20 mouse cellular contexts compared by ENCODE assay signal in the genomic region with DNA sequence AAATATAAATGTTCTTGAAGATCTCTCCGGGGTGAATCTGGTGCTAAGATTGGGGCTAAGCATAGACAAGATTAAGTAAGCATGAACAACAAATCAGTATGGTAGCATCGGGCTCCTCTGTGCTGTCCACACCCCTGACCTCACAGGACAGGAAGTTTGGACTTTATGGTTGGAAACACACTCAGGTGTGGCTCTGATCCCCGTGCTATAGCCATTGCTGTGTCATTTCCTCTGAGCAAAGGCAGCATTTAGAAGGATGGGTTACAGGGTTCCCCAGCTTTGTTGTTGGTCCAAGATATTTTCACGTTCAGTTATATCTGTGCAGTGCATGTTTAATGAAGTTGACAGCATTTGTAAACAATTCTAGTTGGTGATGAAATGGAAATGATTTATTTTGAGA. TPM values are rescaled to one million over a fixed set of nuclear protein-coding genes. Genes with fewer than 3 reads are reported as not detected.
DNase-seq lines count a peak whose midpoint lies in the region; ATAC-seq and TF ChIP-seq lines count a peak whose summit lies in the region.
"Had no signal": no experiment of that assay in that cellular context is flagged by ENCODE, and none has a peak within 500 bp of the region (broad histone marks: within the 10 kb centered on the region; RNA-seq: fewer than 3 reads in every experiment).

No protein-coding gene starts in this region.

- peak; percentile 79 for TF ChIP-seq EP300 in lung, postnatal 0 days (IDR thresholded peaks at IDR 0.05)

- H3K9me3 ChIP-seq in kidney, embryonic 15.5 days (replicated peaks): no peaks in the 10 kb centered on the region
- no peaks in the 10 kb centered on the region for H3K9me3 ChIP-seq in lung, postnatal 0 days (ENCODE audit: low read length)
- H3K9me3 ChIP-seq: forebrain, embryonic 12.5 days; G1E; heart, embryonic 12.5 days; hindbrain, embryonic 15.5 days had no signal

- no peak overlapping the region for H3K9ac ChIP-seq in kidney, embryonic 15.5 days
- no peak overlapping the region for H3K9ac ChIP-seq in lung, postnatal 0 days (replicated peaks; ENCODE audit: low read depth)
- H3K9ac ChIP-seq: forebrain, embryonic 12.5 days; heart, embryonic 12.5 days; hindbrain, embryonic 15.5 days had no signal

- 43% methylated on average over 4 of the region's 4 CpGs for WGBS in kidney, embryonic 15.5 days
- 33% methylated on average over 4 of the region's 4 CpGs for WGBS in lung, postnatal 0 days

- DNase-seq in kidney, postnatal 10 days: no peak
- no peak for DNase-seq in layer of hippocampus, adult 2 months (ENCODE audit: low spot score in 2 of 2)
- no peak for DNase-seq in layer of hippocampus, adult 9-10 months (ENCODE audit: low spot score)
- peak; percentile 46 for DNase-seq in lung, postnatal 0 days (ENCODE audit: low spot score)
- no peak for DNase-seq in lung, postnatal 14 days
- DNase-seq: adrenal gland, adult 8-10 months; adrenal gland, postnatal 36 days; B cell, adult 2 months; cerebellum, adult 2 months; cerebellum, postnatal 10 days; gastrocnemius, postnatal 10 days; heart, postnatal 36 days had no signal

- H3K27ac ChIP-seq in kidney, embryonic 15.5 days: 0 out of 2 replicates have a peak overlapping the region, but pooled peaks have one; percentile 27
- H3K27ac ChIP-seq in layer of hippocampus, adult 2 months: peak overlapping the region; percentile 65; the same call in 1 of the 2 replicates
- H3K27ac ChIP-seq in lung, postnatal 0 days (ENCODE audit: low read length): 0 out of 2 replicates have a peak overlapping the region, but pooled peaks have one; percentile 47
- H3K27ac ChIP-seq: forebrain, embryonic 12.5 days; hindbrain, embryonic 15.5 days had no signal

- H3K36me3 ChIP-seq in kidney, embryonic 15.5 days: no peaks in the 10 kb centered on the region
- H3K36me3 ChIP-seq in lung, postnatal 0 days (ENCODE audit: insufficient read depth, low read length): no peaks in the 10 kb centered on the region
- H3K36me3 ChIP-seq: forebrain, embryonic 12.5 days; G1E; heart, embryonic 12.5 days; hindbrain, embryonic 15.5 days had no signal

- no peak for TF ChIP-seq CTCF in layer of hippocampus, adult 2 months (conservative IDR thresholded peaks at IDR 0.05)
- no peak for TF ChIP-seq CTCF in lung, postnatal 0 days (IDR thresholded peaks at IDR 0.05)

- no peak overlapping the region for H3K4me3 ChIP-seq in kidney, embryonic 15.5 days (replicated peaks)
- no peak overlapping the region for H3K4me3 ChIP-seq in layer of hippocampus, adult 2 months
- no peak overlapping the region for H3K4me3 ChIP-seq in lung, postnatal 0 days (ENCODE audit: low read depth, low read length)
- H3K4me3 ChIP-seq: forebrain, embryonic 12.5 days; heart, embryonic 12.5 days; hindbrain, embryonic 15.5 days had no signal

- no peaks in the 10 kb centered on the region for H3K4me1 ChIP-seq in kidney, embryonic 15.5 days
- peaks cover 2% of the 10 kb centered on the region; the same call in 1 of the 2 replicates for H3K4me1 ChIP-seq in lung, postnatal 0 days (ENCODE audit: insufficient read depth, low read depth, low read length)
- H3K4me1 ChIP-seq: heart, embryonic 12.5 days; hindbrain, embryonic 15.5 days had no signal

- no peak overlapping the region for H3K4me2 ChIP-seq in kidney, embryonic 15.5 days
- H3K4me2 ChIP-seq in lung, postnatal 0 days (replicated peaks; ENCODE audit: low read depth, low read length): no peak overlapping the region
- H3K4me2 ChIP-seq: forebrain, embryonic 12.5 days; heart, embryonic 12.5 days; hindbrain, embryonic 15.5 days had no signal

- no peaks in the 10 kb centered on the region for H3K27me3 ChIP-seq in kidney, embryonic 15.5 days
- H3K27me3 ChIP-seq in lung, postnatal 0 days (replicated peaks; ENCODE audit: insufficient read depth, low read length): no peaks in the 10 kb centered on the region
- H3K27me3 ChIP-seq: forebrain, embryonic 12.5 days; hindbrain, embryonic 15.5 days had no signal

- ATAC-seq in kidney, embryonic 15.5 days (replicated peaks; ENCODE audit: low FRiP score): no peak
- peak; percentile 84 for ATAC-seq in lung, postnatal 0 days
- no peak for ATAC-seq in granulocyte monocyte progenitor cell, adult 5-6 weeks (replicated peaks; ENCODE audit: poor library complexity, severe bottlenecking)
- ATAC-seq: CD4-positive, CD25-positive, alpha-beta regulatory T cell, adult 4 months; forebrain, embryonic 16.5 days had no signal

RNA-seq across cellular contexts. Expression of a gene that starts 9.9 kb away (rescaled TPM):
- 96.8 and 97.2 TPM in 2 replicates for polyA plus RNA-seq in kidney, embryonic 15.5 days (2015; fragmentation: Nextera tagmentation; extraction: Ambion mirVana)
- 1 to 10 TPM; 5.9 to 6.1 TPM for total RNA-seq in layer of hippocampus, adult 2 months (2021)
- 105 and 115 TPM in 2 replicates for polyA plus RNA-seq in lung, postnatal 0 days (2015; fragmentation: Nextera tagmentation; extraction: Ambion mirVana)
- total RNA-seq in granulocyte monocyte progenitor cell, adult 5-6 weeks (2014; fragmentation: Nextera tagmentation): 0.34 TPM in 1 of 2 replicates, not detected in the other
- total RNA-seq in granulocyte monocyte progenitor cell, adult 5-6 weeks (2017): 0.57 and 1.7 TPM in 2 replicates
- polyA plus RNA-seq: CD4-positive, CD25-positive, alpha-beta regulatory T cell, adult 4 months; G1E had no signal
